In the genomic region with DNA sequence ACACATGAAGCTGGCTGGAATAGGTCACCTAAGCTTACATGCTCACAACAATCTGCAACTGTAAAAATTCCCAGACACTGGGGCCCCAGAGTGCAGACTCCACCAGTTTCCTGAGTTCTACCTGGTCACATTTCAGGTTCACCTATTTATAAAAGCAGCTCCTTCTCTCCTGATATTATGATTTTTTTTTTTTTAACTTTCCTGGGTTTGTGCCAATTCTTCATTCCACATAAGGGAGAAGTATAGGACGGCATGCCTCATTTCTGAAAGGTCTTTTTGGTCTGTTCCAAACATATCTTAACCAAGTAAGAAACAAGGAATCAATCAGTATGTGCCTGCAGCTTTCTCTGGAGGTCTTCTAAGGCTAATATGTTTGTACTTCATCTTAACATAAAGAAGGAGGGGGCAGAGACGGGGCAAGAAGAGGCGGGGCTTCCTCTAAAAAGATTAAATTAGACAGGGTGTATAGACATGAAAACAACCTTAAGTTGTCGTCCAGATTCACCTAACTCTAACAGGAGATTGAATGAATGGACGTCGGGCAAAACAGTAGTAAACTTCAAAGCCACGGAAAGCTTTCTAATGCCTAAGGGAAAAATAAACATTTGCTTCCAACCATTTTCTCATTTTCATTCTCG, we compare ENCODE assay signal across 9 mouse cellular contexts. TPM values are rescaled to one million over a fixed set of nuclear protein-coding genes. Genes with fewer than 3 reads are reported as not detected.
DNase-seq lines count a peak whose midpoint lies in the region; ATAC-seq and TF ChIP-seq lines count a peak whose summit lies in the region.
"Had no signal": no experiment of that assay in that cellular context is flagged by ENCODE, and none has a peak within 500 bp of the region (broad histone marks: within the 10 kb centered on the region; RNA-seq: fewer than 3 reads in every experiment).

No protein-coding gene starts in this region.

- H3K9ac ChIP-seq in limb, embryonic 13.5 days = peak overlapping the region; percentile 77; the same call in 1 of the 2 replicates

- no peak for TF ChIP-seq POLR2A in thymus, adult 2 months (IDR thresholded peaks at IDR 0.05; ENCODE audit: control insufficient read depth, extremely low read depth, insufficient read depth, low read length, poor library complexity)
- TF ChIP-seq POLR2A in cerebellum, adult 2 months (IDR thresholded peaks at IDR 0.05; ENCODE audit: borderline replicate concordance, insufficient read depth, low read length) = no peak

- WGBS in heart, embryonic 10.5 days = 17% methylated on average over 8 of the region's 8 CpGs
- WGBS in thymus, adult 2 months = 10% methylated on average over 8 of the region's 8 CpGs
- WGBS in limb, embryonic 13.5 days = 10% methylated on average over 8 of the region's 8 CpGs
- WGBS in cerebellum, adult 2 months = 38% methylated on average over 8 of the region's 8 CpGs

- H3K4me2 ChIP-seq in limb, embryonic 13.5 days (replicated peaks) = peak overlapping the region; percentile 92

- H3K27me3 ChIP-seq in heart, embryonic 10.5 days (ENCODE audit: insufficient read depth, poor library complexity, severe bottlenecking) = no peaks in the 10 kb centered on the region
- H3K27me3 ChIP-seq in thymus, adult 2 months (ENCODE audit: control insufficient read depth, insufficient read depth, low read length) = no peaks in the 10 kb centered on the region
- peaks cover 25% of the 10 kb centered on the region for H3K27me3 ChIP-seq in limb, embryonic 13.5 days
- peaks cover 2% of the 10 kb centered on the region; the same call in 1 of the 2 replicates for H3K27me3 ChIP-seq in cerebellum, adult 2 months (ENCODE audit: control insufficient read depth, insufficient read depth, low read length)

- H3K4me3 ChIP-seq in heart, embryonic 10.5 days = peak overlapping the region; percentile 88
- H3K4me3 ChIP-seq in thymus, adult 2 months (ENCODE audit: control insufficient read depth, insufficient read depth, low read length) = peak overlapping the region; percentile 61
- peak overlapping the region; percentile 67 for H3K4me3 ChIP-seq in limb, embryonic 13.5 days
- no peak overlapping the region for H3K4me3 ChIP-seq in cerebellum, adult 2 months (replicated peaks; ENCODE audit: insufficient read depth, low read depth, low read length)
- H3K4me3 ChIP-seq: myocyte had no signal

- ATAC-seq in limb, embryonic 13.5 days (ENCODE audit: low FRiP score, low read depth) = no peak

- H3K36me3 ChIP-seq in heart, embryonic 10.5 days = no peaks in the 10 kb centered on the region
- no peaks in the 10 kb centered on the region for H3K36me3 ChIP-seq in thymus, adult 2 months (ENCODE audit: control insufficient read depth, insufficient read depth, low read length)
- H3K36me3 ChIP-seq in limb, embryonic 13.5 days = no peaks in the 10 kb centered on the region

- peaks cover 28% of the 10 kb centered on the region for H3K4me1 ChIP-seq in heart, embryonic 10.5 days
- H3K4me1 ChIP-seq in thymus, adult 2 months (replicated peaks; ENCODE audit: control insufficient read depth, insufficient read depth, low read length) = peaks cover 24% of the 10 kb centered on the region
- peaks cover 28% of the 10 kb centered on the region for H3K4me1 ChIP-seq in limb, embryonic 13.5 days
- no peaks in the 10 kb centered on the region for H3K4me1 ChIP-seq in cerebellum, adult 2 months (ENCODE audit: control insufficient read depth, insufficient read depth, low read length)

- DNase-seq in heart, embryonic 10.5 days (ENCODE audit: low spot score) = no peak
- no peak for DNase-seq in heart, adult 11 months
- DNase-seq in thymus, adult 2 months = no peak
- no peak for DNase-seq in thymus, postnatal 0 days (ENCODE audit: low spot score)
- no peak for DNase-seq in cerebellum, adult 11 months
- DNase-seq in frontal cortex, postnatal 36 days (ENCODE audit: low spot score in 2 of 2) = no peak
- DNase-seq in cerebellum, adult 2 months = no peak

- no peak for TF ChIP-seq CTCF in thymus, adult 2 months (IDR thresholded peaks at IDR 0.05; ENCODE audit: borderline replicate concordance, control insufficient read depth, extremely low read depth, insufficient read depth, low read length, poor library complexity)
- TF ChIP-seq CTCF in cerebellum, adult 2 months (IDR thresholded peaks at IDR 0.05; ENCODE audit: borderline replicate concordance, insufficient read depth, low read depth, low read length) = no peak

- H3K9me3 ChIP-seq in heart, embryonic 10.5 days = no peaks in the 10 kb centered on the region
- no peaks in the 10 kb centered on the region for H3K9me3 ChIP-seq in limb, embryonic 13.5 days

- H3K27ac ChIP-seq in heart, embryonic 10.5 days = peak overlapping the region; percentile 96
- no peak overlapping the region for H3K27ac ChIP-seq in thymus, adult 2 months (ENCODE audit: control insufficient read depth, insufficient read depth, low read length)
- H3K27ac ChIP-seq in limb, embryonic 13.5 days = peak overlapping the region; percentile 44; the same call in 1 of the 2 replicates
- H3K27ac ChIP-seq in cerebellum, adult 2 months (ENCODE audit: insufficient read depth, low read length) = no peak overlapping the region

RNA-seq across cellular contexts. Expression of gene Kcnq5, which starts 2.0 kb away (rescaled TPM):
- 6.3 and 7.2 TPM in 2 replicates for polyA plus RNA-seq in heart, embryonic 10.5 days (2016; fragmentation: Nextera tagmentation; extraction: Ambion mirVana)
- polyA plus RNA-seq in thymus, adult 2 months (2012; rRNA removed) = 0.62 and 1.6 TPM in 2 replicates
- polyA plus RNA-seq in thymus, postnatal 0 days (2015; fragmentation: Nextera tagmentation; extraction: Ambion mirVana) = 1.3 and 1.7 TPM in 2 replicates
- polyA plus RNA-seq in limb, embryonic 13.5 days (2015; fragmentation: Nextera tagmentation; extraction: Ambion mirVana) = 2.7 and 4.2 TPM in 2 replicates
- polyA plus RNA-seq in cerebellum, adult 2 months (2012; rRNA removed) = 1.3 and 1.8 TPM in 2 replicates
- polyA plus RNA-seq: myocyte had no signal

Comparison
In these comparisons a context has a peak if more than half of its experiments do, and no peak if none do; other contexts are left out.
1. H3K27ac ChIP-seq: peak in heart, embryonic 10.5 days (single experiment) and limb, embryonic 13.5 days (single experiment); none in thymus, adult 2 months (single experiment) and cerebellum, adult 2 months (single experiment).